Mouse (Mus musculus) C2C12 (cell line): Measurements from ENCODE around the gene Polh.

Experiments
- CEBPB ChIP-seq: IDR thresholded peaks from one replicate; pipeline ENCODE4 v1.6.1; 2011; ENCODE audit warnings: low read depth, mild to moderate bottlenecking, control low read depth, moderate library complexity
- CTCF ChIP-seq: IDR thresholded peaks from one replicate; pipeline ENCODE4 v1.5.1; 2011; ENCODE audit not compliant: control insufficient read depth, insufficient read depth, insufficient read length
- MAX ChIP-seq: IDR thresholded peaks from one replicate; pipeline ENCODE4 v1.6.1; 2011; ENCODE audit warnings: mild to moderate bottlenecking, control low read depth
- MYOD1 ChIP-seq: IDR thresholded peaks from one replicate; pipeline ENCODE4 v1.6.1; 2011; ENCODE audit warnings: low read depth; ENCODE audit not compliant: control insufficient read depth, insufficient read length
- USF1 ChIP-seq: IDR thresholded peaks from one replicate; pipeline ENCODE4 v1.6.1; 2011; ENCODE audit warnings: low read depth, mild to moderate bottlenecking, control low read depth, moderate library complexity

GRCm38 (mm10) chr17:46237480-46237879, 35.0 kb upstream of the Polh start:
- TF ChIP-seq CTCF (no peak), USF1 (no peak), MAX (no peak), MYOD1 (no peak), CEBPB (no peak)
